Mouse (Mus musculus): ENCODE data around the gene Gm15080. TPM values are rescaled to one million over a fixed set of nuclear protein-coding genes. Genes with fewer than 3 reads are reported as not detected.

The Gm15080 gene
- not detected in 2 replicates for polyA plus RNA-seq (2012; rRNA removed)

DNA sequence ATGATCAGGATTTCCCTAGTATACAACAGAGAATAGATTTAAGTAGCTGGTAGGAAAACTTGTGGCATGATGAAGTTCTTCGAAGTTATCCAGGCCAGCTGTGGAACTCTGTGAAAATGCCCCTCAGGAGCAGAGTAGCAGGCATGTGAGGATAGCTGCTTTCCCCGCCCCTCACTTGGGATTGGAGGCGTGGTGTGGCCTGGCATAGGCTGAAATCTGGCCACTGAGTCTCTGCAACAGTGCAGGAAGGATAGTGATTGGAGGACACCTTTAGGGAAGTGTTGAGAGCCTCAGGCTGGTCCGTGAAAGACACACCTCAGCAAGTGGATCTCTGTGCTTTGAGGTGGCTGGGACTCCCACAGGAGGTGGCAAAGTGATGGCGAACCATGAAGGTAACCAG is at the start of gene Gm15080:
Gene Gm15080, plus strand, starts transcription at position 301 of the 400 bp plus-strand sequence.

Other genes starting within 250 kb of the Gm15080 start
- gene Gm15128, start 227.0 kb upstream of the Gm15080 start, polyA plus RNA-seq (2012; rRNA removed) = not detected in 2 replicates
- not detected in 2 replicates for gene Gm15107, start 187.7 kb downstream of the Gm15080 start, polyA plus RNA-seq (2012; rRNA removed)

Data from colon, adult 2 months (tissue).